Mouse (Mus musculus): Measurements from ENCODE around the gene Cd163l1.

The Cd163l1 gene

GRCm38 (mm10) chr7:140217967-140218366 lies at the start of gene Cd163l1:
Cd163l1 (plus strand) TSS chr7:140218267.
- in situ Hi-C loops (cut with MboI; ENCODE audit: low pct_unique_long_range_greater_than_20kb in 1 of 2, low sequenced_read_pairs in 2 of 2, unreplicated experiment in 1 of 2) = no loop called here

DNA sequence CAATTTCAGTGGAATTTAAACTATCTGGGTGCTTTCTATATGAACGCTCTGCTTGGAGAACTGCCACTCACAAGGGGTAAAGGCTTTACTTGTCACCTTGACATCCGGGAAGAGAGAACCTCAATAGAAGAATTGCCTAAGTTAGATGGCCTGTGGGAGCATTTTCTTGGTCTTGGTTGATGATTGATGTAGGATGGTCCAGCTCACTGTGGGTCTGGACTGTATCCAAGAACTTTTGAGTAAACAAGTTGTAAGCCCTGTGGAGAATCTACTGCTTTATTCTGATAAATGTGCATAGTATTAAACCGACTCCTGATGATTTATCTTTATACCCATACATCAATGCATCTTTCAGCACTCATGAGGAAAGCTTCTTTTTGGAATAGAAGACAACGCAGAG lies 48.7 kb upstream of the Cd163l1 start:
- in situ Hi-C loops (cut with MboI; ENCODE audit: low pct_unique_long_range_greater_than_20kb in 1 of 2, low sequenced_read_pairs in 2 of 2, unreplicated experiment in 1 of 2) = no loop called here

DNA sequence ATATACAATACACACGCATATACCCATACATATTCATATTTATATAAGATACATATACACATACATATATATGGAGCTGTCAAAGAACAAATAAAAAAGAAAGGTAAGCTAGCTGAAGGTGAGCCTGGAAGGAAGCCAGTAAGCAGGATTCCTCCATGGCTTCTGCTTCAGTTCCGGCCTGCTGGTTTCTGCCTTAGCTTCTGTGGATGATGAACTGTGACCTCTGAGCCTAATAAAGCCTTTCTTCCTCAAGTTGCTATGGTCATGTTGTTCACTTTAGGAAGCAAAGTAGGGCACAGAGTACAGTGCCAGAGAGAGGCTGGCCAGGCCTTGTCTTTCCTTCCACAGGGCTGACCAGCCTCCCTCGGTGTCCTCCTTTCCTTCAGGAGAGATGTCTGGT lies 47.2 kb upstream of the Cd163l1 start:
- in situ Hi-C loops (cut with MboI; ENCODE audit: low pct_unique_long_range_greater_than_20kb in 1 of 2, low sequenced_read_pairs in 2 of 2, unreplicated experiment in 1 of 2) = no loop called here

- in situ Hi-C loops (cut with MboI; ENCODE audit: low pct_unique_long_range_greater_than_20kb in 1 of 2, low sequenced_read_pairs in 2 of 2, unreplicated experiment in 1 of 2) = no loop called here
Observed at GRCm38 (mm10) chr7:140172936-140173335, 45.1 kb upstream of the Cd163l1 start, which contains the start of gene Olfr523. Olfr523 (plus strand) TSS chr7:140173217.

- in situ Hi-C loops (cut with MboI; ENCODE audit: low pct_unique_long_range_greater_than_20kb in 1 of 2, low sequenced_read_pairs in 2 of 2, unreplicated experiment in 1 of 2) = no loop called here
Observed at GRCm38 (mm10) chr7:140179176-140179575, 38.9 kb upstream of the Cd163l1 start.

- in situ Hi-C loops (cut with MboI; ENCODE audit: low pct_unique_long_range_greater_than_20kb in 1 of 2, low sequenced_read_pairs in 2 of 2, unreplicated experiment in 1 of 2) = no loop called here
Observed at GRCm38 (mm10) chr7:140180692-140181091, 37.4 kb upstream of the Cd163l1 start.

GRCm38 (mm10) chr7:140184206-140184605 lies 33.9 kb upstream of the Cd163l1 start:
- in situ Hi-C loops (cut with MboI; ENCODE audit: low pct_unique_long_range_greater_than_20kb in 1 of 2, low sequenced_read_pairs in 2 of 2, unreplicated experiment in 1 of 2) = no loop called here

GRCm38 (mm10) chr7:140186646-140187620 lies 31.1 kb upstream of the Cd163l1 start:
- in situ Hi-C loops (cut with MboI; ENCODE audit: low pct_unique_long_range_greater_than_20kb in 1 of 2, low sequenced_read_pairs in 2 of 2, unreplicated experiment in 1 of 2) = no loop called here

DNA sequence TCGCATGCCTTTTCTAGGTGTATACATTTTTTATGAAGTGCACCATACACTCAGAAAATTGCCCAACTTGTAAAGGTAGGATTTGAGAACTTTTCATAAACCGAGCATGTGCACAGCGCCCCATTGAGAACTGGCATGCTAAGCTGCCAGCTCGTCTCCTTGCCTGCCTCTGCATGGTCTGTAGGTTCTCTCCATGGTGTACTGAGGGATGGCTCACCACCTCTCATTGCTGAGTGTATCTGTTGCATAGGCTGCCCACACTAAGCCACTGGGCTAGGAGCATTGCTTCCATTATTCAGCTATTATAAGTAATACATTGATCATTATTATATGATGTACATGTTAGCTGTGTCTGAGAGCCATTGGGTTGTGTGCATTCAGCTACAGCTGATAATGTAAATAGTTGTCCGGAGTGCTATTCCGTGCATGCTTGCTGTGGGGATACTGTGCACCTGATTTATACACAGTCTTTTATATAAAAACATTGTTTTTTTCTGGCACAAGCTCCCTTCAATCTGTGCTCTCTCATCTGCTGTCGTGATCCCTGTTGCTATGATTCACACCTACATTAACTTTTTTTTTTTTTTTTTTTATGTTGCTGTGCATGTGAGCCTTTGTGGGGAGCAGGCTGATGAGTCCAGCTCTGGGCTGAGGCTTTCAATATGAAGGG lies 30.2 kb upstream of the Cd163l1 start:
- in situ Hi-C loops (cut with MboI; ENCODE audit: low pct_unique_long_range_greater_than_20kb in 1 of 2, low sequenced_read_pairs in 2 of 2, unreplicated experiment in 1 of 2) = no loop called here

- in situ Hi-C loops (cut with MboI; ENCODE audit: low pct_unique_long_range_greater_than_20kb in 1 of 2, low sequenced_read_pairs in 2 of 2, unreplicated experiment in 1 of 2) = no loop called here
Observed at GRCm38 (mm10) chr7:140188391-140189328, 29.4 kb upstream of the Cd163l1 start.

- in situ Hi-C loops (cut with MboI; ENCODE audit: low pct_unique_long_range_greater_than_20kb in 1 of 2, low sequenced_read_pairs in 2 of 2, unreplicated experiment in 1 of 2) = loop anchor here in 1 of 2 experiments (10.0 kb wide), 1 partner anchor 604 kb away; no protein-coding TSS in a partner anchor
Observed at GRCm38 (mm10) chr7:140190435-140190834, 27.6 kb upstream of the Cd163l1 start.

DNA sequence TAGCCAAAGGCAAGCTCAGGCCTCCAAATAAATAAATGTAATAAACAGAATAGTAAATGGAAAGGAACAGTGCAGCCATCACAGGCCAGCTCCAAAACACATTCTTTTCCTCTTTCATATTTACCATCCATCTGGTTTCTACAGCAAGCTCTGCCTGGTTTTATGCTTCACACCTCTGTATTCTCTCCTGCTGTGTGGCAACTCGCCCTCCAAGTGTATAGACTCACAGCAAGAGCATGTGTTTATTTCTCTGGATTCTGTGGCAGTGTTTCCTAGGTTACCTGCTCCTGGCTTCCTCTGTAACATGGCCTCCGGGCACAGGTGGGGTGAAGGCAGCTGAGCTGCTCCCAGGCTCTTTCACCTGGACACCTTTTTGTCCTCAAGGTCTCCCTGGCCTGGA lies 25.6 kb upstream of the Cd163l1 start:
- in situ Hi-C loops (cut with MboI; ENCODE audit: low pct_unique_long_range_greater_than_20kb in 1 of 2, low sequenced_read_pairs in 2 of 2, unreplicated experiment in 1 of 2) = loop anchor here in 1 of 2 experiments (10.0 kb wide), 1 partner anchor 602 kb away; no protein-coding TSS in a partner anchor

DNA sequence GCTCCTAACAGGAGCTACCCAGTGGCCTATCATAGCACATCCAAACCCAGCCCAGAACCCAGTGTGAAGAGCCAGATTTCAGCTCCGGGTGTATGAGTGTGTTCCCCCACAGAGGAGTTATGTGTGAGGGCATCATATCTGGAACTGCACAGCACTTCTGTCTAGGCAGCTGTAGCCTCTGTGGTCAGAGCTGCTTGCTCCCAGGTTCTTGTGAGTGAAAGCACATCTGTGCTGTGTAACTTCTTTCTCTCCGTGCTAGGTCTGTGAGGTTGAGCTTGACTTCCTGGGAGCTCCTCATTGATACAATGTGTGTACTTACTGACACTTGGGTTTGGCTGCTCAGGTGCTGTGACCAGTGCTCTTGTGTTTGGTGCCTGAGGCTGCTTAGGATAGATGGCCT lies 25.2 kb upstream of the Cd163l1 start:
- in situ Hi-C loops (cut with MboI; ENCODE audit: low pct_unique_long_range_greater_than_20kb in 1 of 2, low sequenced_read_pairs in 2 of 2, unreplicated experiment in 1 of 2) = loop anchor here in 1 of 2 experiments (10.0 kb wide), 1 partner anchor 602 kb away; no protein-coding TSS in a partner anchor

DNA sequence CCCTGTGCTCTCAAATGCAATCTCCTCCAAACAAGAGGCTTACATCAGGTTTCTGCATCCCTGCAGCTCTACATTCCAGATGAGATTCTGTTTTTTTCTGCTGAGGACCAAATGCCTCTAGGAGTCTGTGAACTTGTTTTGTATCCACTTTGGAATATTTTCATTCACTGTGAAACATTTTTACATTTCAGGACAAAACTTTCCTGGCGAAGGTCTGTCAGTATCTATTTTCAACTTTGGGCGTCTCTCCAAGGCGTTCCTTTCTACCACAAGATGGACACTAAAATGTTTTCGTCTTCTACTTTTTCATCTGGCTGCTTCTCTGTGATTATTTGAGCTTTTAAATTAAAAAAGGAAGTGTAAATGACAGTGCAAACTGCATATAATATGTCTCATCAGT lies 24.0 kb upstream of the Cd163l1 start:
- in situ Hi-C loops (cut with MboI; ENCODE audit: low pct_unique_long_range_greater_than_20kb in 1 of 2, low sequenced_read_pairs in 2 of 2, unreplicated experiment in 1 of 2) = loop anchor here in 1 of 2 experiments (10.0 kb wide), 1 partner anchor 601 kb away; no protein-coding TSS in a partner anchor

DNA sequence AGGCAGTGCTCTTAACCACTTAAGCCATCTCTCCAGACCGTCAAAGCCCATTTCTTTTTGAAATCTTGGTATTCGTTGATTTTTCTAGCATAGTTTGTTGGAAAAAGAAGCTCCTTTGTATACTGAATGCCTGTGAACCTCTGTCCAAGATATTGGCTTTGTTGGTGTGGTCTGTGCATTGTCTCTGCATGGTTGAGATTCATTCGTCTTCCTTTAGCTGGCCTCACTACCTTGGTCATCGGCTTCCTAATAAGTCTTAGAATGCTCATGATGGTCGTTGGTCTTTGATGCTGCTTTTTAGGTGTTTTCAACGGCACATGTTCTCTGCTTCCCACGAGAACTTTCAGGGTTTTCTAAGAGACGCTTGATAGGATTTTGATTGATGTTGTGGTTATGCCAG lies 22.1 kb upstream of the Cd163l1 start:
- in situ Hi-C loops (cut with MboI; ENCODE audit: low pct_unique_long_range_greater_than_20kb in 1 of 2, low sequenced_read_pairs in 2 of 2, unreplicated experiment in 1 of 2) = loop anchor here in 1 of 2 experiments (10.0 kb wide), 1 partner anchor 599 kb away; no protein-coding TSS in a partner anchor

GRCm38 (mm10) chr7:140201090-140201489 lies 17.0 kb upstream of the Cd163l1 start:
- in situ Hi-C loops (cut with MboI; ENCODE audit: low pct_unique_long_range_greater_than_20kb in 1 of 2, low sequenced_read_pairs in 2 of 2, unreplicated experiment in 1 of 2) = no loop called here

DNA sequence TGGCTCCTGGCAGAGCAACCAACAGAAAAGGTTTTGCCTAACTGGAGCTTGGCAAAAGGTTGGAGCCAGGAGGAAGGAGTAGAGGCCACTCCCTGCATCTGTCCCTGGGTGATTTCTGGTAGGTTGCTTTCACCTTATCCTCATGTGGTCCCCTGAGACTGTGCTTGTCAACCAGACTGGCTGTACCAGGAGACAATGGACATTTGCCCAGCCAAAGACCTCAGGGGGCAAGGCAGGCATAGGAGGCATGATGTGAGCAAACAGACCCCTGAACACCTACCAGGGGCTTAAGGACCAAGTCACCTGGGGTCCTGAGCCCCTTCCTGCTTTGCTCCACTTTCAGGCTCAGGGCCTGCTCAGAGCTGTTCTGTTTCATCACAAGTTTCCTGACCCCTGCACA lies 12.2 kb upstream of the Cd163l1 start, which contains the start of gene Olfr524:
Olfr524 (minus strand) TSS at position 101 of the 400 bp plus-strand sequence.
- in situ Hi-C loops (cut with MboI; ENCODE audit: low pct_unique_long_range_greater_than_20kb in 1 of 2, low sequenced_read_pairs in 2 of 2, unreplicated experiment in 1 of 2) = no loop called here

- in situ Hi-C loops (cut with MboI; ENCODE audit: low pct_unique_long_range_greater_than_20kb in 1 of 2, low sequenced_read_pairs in 2 of 2, unreplicated experiment in 1 of 2) = no loop called here
Observed at GRCm38 (mm10) chr7:140206904-140207303, 11.2 kb upstream of the Cd163l1 start.

All from mouse embryonic stem cell (cell line).